Mouse (Mus musculus) ovary, postnatal 10 days (tissue): ENCODE measurements around the gene Znrf4.

Experiments
- DNase-seq: peaks from one replicate; pipeline ENCODE4 v3.0.0; 2022; ENCODE audit warnings: low spot score

Znrf4 gene

DNA sequence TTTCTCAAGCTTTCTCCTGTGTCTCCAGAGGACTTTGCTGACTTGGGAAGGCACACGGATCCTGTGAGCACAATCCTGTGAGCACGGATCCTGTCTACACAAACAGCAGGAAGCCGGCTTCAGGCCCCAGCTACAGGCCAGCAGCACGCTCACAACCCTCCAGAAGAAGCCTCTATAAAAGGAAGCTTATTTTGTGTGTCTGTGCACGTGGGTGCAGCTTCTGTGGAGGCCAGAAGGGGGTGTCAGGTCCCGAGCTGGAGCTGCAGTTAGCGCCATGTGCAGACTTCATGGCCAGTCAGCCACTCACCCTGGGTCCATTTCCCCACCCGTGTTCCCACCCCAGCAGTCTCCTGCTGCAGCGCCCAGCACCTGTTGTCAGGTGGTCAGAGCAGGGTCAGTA is 43.9 kb downstream of the Znrf4 start:
- DNase-seq = no peak

- DNase-seq = no peak
Measured at GRCm38 (mm10) chr17:56467456-56467884, 44.8 kb downstream of the Znrf4 start.

DNA sequence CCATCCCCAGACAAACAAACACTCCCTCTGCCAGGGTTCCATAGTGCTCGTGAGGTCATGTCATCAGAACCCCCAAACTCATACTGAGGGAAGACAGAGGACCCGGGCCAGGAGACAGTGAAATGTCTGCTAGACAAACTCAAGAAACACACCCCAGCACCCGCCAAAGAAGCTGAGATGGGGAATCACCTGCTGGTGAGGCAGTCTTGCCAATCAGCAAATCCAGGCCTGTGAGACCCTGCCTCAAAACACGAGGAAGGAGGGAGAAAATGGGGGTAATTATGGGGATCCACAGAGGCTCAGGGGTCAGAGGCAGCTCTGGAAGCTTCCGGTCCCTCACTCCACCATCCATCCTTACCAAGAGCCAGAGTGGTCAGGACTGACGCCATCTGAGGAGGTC is 45.5 kb downstream of the Znrf4 start:
- no peak for DNase-seq

DNA sequence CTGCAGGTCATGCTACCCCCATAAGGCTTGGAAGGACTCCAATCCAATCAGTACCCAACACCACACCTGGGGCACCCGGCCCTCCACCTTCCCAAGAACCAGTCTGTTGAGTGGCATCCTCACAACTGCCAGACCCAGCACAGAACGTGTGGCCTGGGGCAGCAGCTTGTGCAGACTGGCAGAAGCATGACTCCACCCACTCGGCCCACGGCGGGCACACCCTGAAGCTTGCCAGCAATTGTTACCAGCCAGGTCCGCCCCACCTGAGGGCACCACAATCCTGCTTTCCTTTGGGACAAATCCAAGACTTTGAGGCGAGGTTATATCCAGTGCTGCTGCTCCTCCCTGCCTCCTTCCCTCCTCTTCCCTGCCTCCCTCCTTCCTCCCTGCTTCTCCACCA is 47.4 kb downstream of the Znrf4 start:
- DNase-seq = no peak

DNA sequence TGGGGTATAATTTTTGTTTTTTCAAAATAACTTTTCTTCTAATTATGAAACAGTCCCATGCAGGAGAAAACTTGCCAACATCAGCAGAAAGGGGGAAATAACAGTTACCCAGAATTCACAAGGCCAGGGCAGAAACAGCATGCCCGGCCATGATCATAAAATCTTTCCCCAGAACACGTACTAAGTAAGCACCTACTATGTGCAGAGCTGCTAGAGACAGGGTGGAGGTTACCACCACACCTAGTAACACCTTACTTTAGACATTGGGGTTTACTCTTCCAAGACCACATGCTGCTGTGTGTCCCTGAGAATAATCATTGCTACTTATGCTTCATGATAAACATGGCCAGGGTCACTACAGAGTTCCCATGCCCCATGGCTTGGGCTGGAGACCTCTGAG is 47.9 kb downstream of the Znrf4 start:
- DNase-seq = no peak

- DNase-seq = no peak
Measured at GRCm38 (mm10) chr17:56463500-56463899, 48.7 kb downstream of the Znrf4 start.

GRCm38 (mm10) chr17:56462835-56463455 is 49.3 kb downstream of the Znrf4 start:
- DNase-seq = no peak

DNA sequence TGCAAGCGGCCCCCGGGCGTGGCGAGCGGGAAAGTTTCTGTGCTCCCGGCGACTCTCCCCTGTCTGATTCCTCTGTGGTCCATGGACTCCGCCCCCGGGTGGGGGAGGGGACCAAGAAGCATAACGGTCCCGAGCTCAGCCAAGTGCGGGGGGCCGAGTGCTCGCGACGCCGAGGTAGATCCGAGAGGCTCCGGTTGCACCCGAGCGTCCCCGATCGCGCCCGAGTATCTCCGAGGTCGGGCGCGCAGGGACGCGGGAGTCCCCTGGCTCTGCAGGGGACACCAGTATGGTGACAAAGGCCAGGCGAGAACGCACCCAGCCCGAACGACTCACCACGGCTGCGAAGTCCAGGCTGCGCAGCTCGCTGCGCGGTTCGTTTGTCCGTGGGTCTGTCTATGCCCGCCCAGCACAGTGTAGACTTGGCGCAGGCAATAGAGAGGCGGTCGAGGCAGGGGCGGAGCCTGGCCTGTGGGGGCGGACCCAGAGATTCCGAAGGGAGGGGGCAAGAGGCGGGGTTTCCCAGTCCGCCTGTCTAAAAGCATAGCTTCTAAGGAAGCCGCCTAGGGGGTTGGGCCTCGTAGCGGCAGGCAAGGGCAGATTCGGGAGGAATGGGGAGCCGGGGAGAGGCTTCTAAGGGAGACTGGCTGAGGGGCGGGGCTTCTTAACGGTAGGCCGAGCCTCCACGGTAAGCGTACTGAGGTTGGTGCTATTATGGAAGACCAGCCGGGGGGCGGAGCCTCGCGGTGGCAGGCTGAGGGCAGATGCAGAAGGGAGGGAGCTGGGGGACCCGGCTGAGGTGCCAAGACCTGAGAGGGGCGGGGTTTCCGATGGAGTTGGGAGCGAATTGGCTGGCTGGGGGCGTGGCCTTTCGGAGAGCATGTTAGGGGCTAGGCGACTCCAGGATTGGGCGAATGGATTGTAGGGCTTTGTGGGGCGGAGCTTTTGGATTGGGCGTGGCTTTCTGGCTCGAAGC is 50.2 kb downstream of the Znrf4 start:
- peak; percentile 95 for DNase-seq
